Mouse (Mus musculus) thymus, postnatal 36 days (tissue): ENCODE data around the gene Trp53rka.
"Not testable (repeated sequence)": the region's sequence is repeated elsewhere in the genome, so short reads cannot be mapped to it uniquely, and the experiment has no call there.

Source experiments
- DNase-seq, 2 experiments: peaks; one replicate each; pipeline ENCODE4 v3.0.0; 2022; ENCODE audit warnings: mixed read lengths in 2 of 2

The Trp53rka gene

GRCm38 (mm10) chr2:165492648-165493553 is at the start of gene Trp53rka:
Trp53rka (minus strand) TSS chr2:165493324.
- peak; percentile 80 to 81 for DNase-seq

GRCm38 (mm10) chr2:165540975-165541374 is 47.9 kb upstream of the Trp53rka start:
- no peak for DNase-seq

- no peak for DNase-seq
Observed at GRCm38 (mm10) chr2:165533789-165534188, 40.7 kb upstream of the Trp53rka start.

- DNase-seq = peak; percentile 38 to 51
Observed at GRCm38 (mm10) chr2:165529106-165529505, 36.0 kb upstream of the Trp53rka start.

GRCm38 (mm10) chr2:165525609-165526008 is 32.5 kb upstream of the Trp53rka start:
- no peak for DNase-seq

- no peak for DNase-seq
Observed at GRCm38 (mm10) chr2:165515178-165515728, 22.1 kb upstream of the Trp53rka start.

GRCm38 (mm10) chr2:165512870-165513600 is 19.9 kb upstream of the Trp53rka start:
- no peak for DNase-seq

GRCm38 (mm10) chr2:165512426-165512825 is 19.3 kb upstream of the Trp53rka start:
- no peak for DNase-seq

- not testable (repeated sequence) for DNase-seq
Observed at GRCm38 (mm10) chr2:165511530-165511929, 18.4 kb upstream of the Trp53rka start.

- not testable (repeated sequence) for DNase-seq
Observed at GRCm38 (mm10) chr2:165510914-165511458, 17.9 kb upstream of the Trp53rka start.

- DNase-seq = no peak
Observed at GRCm38 (mm10) chr2:165510466-165510865, 17.3 kb upstream of the Trp53rka start.

GRCm38 (mm10) chr2:165509686-165510085 is 16.6 kb upstream of the Trp53rka start:
- DNase-seq = peak; percentile 30 to 52

GRCm38 (mm10) chr2:165503259-165504203 is 10.4 kb upstream of the Trp53rka start, which contains the start of gene Slc2a10:
Slc2a10 (plus strand) TSS chr2:165503787.
- DNase-seq = no peak

GRCm38 (mm10) chr2:165498816-165499215 is 5.7 kb upstream of the Trp53rka start:
- DNase-seq = no peak

GRCm38 (mm10) chr2:165497706-165498275 is 4.7 kb upstream of the Trp53rka start:
- DNase-seq = no peak

- peak; percentile 69 to 72 for DNase-seq
Observed at GRCm38 (mm10) chr2:165496251-165496650, 3.1 kb upstream of the Trp53rka start.

- no peak for DNase-seq
Observed at GRCm38 (mm10) chr2:165494495-165494894, 1.4 kb upstream of the Trp53rka start.

- peak in 1 of 2 experiments; percentile 19 for DNase-seq
Observed at GRCm38 (mm10) chr2:165493587-165494210, 575 bp upstream of the Trp53rka start.

GRCm38 (mm10) chr2:165486881-165487535 is 6.1 kb downstream of the Trp53rka start:
- peak; percentile 60 to 61 for DNase-seq

GRCm38 (mm10) chr2:165486401-165486800 is 6.7 kb downstream of the Trp53rka start:
- no peak for DNase-seq
